Comparison of ENCODE assay signal across 18 mouse cellular contexts in the genomic region with DNA sequence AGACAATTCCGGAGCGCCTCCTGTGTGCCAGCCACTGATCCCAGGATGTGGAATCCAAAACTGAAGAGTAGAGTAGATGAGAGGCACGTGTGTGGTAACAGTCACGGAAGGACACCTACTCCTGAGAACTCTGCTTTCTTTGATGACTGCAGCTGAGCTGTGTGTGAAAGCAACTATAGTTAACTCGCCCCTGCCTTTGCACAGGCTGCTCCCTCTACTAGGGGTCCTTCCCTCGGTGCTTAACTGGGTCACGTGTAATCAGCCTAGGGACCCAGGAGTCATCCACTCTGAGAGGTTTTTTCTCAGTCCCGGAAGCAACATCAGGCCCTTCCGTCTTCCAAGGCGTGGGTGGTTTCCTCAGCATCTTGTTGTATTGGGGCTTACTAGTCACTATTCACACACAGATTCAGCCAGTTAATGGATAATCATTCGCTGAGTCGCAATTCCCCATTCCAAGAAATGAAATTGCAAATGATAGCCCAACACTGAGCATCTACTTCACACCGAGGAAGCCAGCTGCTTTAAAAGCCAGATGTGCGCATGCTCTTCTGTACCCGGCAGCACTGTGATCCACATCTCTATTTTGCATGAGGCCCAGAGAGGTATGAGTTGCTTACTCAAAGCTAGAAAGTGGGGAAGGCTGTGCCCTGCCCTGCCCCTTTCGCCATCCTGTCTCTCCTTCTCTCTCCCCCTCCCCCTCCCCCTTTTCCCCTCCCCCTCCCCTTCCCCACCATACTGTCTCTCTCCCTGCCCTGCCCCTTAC.
"Had no signal": no experiment of that assay in that cellular context is flagged by ENCODE, and none has a peak within 500 bp of the region (broad histone marks: within the 10 kb centered on the region; RNA-seq: fewer than 3 reads in every experiment).

No protein-coding gene starts in this region.

- H3K4me2 ChIP-seq: lung, embryonic 15.5 days; midbrain, embryonic 12.5 days; neural tube, embryonic 12.5 days; stomach, embryonic 15.5 days had no signal

- H3K36me3 ChIP-seq: lung, embryonic 15.5 days; midbrain, embryonic 12.5 days; neural tube, embryonic 12.5 days; stomach, embryonic 15.5 days had no signal

- H3K27ac ChIP-seq: lung, embryonic 15.5 days; macrophage; midbrain, embryonic 12.5 days; neural tube, embryonic 12.5 days; stomach, embryonic 15.5 days; stomach, postnatal 0 days had no signal

- DNase-seq: liver, postnatal 0 days; lung, adult 2 months; lung, postnatal 14 days; lung, postnatal 36 days; midbrain, embryonic 14.5 days; right cerebral cortex, postnatal 14 days; thymus, adult 2 months; thymus, postnatal 25 days; thymus, postnatal 4 days had no signal

- ATAC-seq: liver, postnatal 0 days; lung, postnatal 0 days; midbrain, embryonic 16.5 days had no signal

- H3K4me3 ChIP-seq: lung, embryonic 15.5 days; megakaryocyte, embryonic 14.5 days; midbrain, embryonic 12.5 days; neural tube, embryonic 12.5 days; stomach, embryonic 15.5 days had no signal

- H3K9me3 ChIP-seq: lung, embryonic 15.5 days; megakaryocyte, embryonic 14.5 days; midbrain, embryonic 12.5 days; neural tube, embryonic 12.5 days; stomach, embryonic 15.5 days had no signal

- H3K4me1 ChIP-seq: megakaryocyte, embryonic 14.5 days had no signal

- H3K27me3 ChIP-seq: lung, embryonic 15.5 days; midbrain, embryonic 12.5 days; stomach, embryonic 15.5 days had no signal

- H3K9ac ChIP-seq: liver, postnatal 0 days; lung, embryonic 15.5 days; midbrain, embryonic 12.5 days; neural tube, embryonic 12.5 days; stomach, embryonic 15.5 days had no signal
